Comparison of ENCODE assay signal across 12 mouse cellular contexts in the genomic region with DNA sequence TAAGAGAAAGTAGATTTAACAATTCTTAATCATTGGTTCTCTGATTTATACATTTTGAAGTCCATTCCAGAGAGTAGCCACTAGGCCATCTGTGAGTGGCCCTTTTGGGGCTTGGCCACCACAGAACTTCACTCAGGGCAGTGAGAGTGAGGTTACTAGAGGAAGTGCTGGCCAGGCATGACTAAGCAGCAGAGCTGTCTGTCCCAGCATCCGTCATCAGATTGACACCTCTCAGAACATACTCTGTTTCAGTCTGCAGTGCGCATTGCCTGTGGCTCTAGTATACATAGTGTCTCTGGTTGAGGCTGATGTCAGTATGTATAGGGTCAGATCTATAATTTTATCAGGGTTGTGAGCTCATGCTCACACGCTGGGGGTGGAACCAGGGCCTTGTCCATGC. TPM values are rescaled to one million over a fixed set of nuclear protein-coding genes. Genes with fewer than 3 reads are reported as not detected.
DNase-seq lines count a peak whose midpoint lies in the region; ATAC-seq and TF ChIP-seq lines count a peak whose summit lies in the region.
"Had no signal": no experiment of that assay in that cellular context is flagged by ENCODE, and none has a peak within 500 bp of the region (broad histone marks: within the 10 kb centered on the region; RNA-seq: fewer than 3 reads in every experiment).

No protein-coding gene starts in this region.

- H3K36me3 ChIP-seq in heart, postnatal 0 days (replicated peaks; ENCODE audit: control insufficient read depth, insufficient read depth, low read length) = no peaks in the 10 kb centered on the region
- H3K36me3 ChIP-seq: embryonic facial prominence, embryonic 12.5 days; heart, embryonic 13.5 days had no signal

- DNase-seq in adrenal gland, adult (ENCODE audit: inconsistent age in 2 of 2, low spot score in 1 of 2) = peak; percentile 43 to 67
- no peak for DNase-seq in adrenal gland, postnatal 10 days
- no peak for DNase-seq in layer of hippocampus, adult 2 months (ENCODE audit: low spot score in 2 of 2)
- DNase-seq in layer of hippocampus, adult 8-10 months (ENCODE audit: low spot score in 2 of 2) = no peak
- no peak for DNase-seq in heart, postnatal 0 days (ENCODE audit: low spot score)
- DNase-seq in MN1 (ENCODE audit: low spot score) = no peak
- no peak for DNase-seq in spleen, postnatal 14 days (ENCODE audit: low spot score in 2 of 2)
- DNase-seq: lung, postnatal 4 days; thymus, postnatal 14 days had no signal

- H3K9ac ChIP-seq in heart, postnatal 0 days (replicated peaks; ENCODE audit: low read depth, low read length) = no peak overlapping the region
- H3K9ac ChIP-seq: embryonic facial prominence, embryonic 12.5 days; heart, embryonic 13.5 days had no signal

- WGBS in heart, postnatal 0 days = 64% methylated on average over 3 of the region's 3 CpGs

- peak overlapping the region; percentile 68; the same call in 1 of the 2 replicates for H3K27ac ChIP-seq in layer of hippocampus, adult 2 months
- peak overlapping the region; percentile 61 for H3K27ac ChIP-seq in heart, postnatal 0 days (ENCODE audit: low read depth)
- H3K27ac ChIP-seq: embryonic facial prominence, embryonic 12.5 days; heart, embryonic 13.5 days had no signal

- H3K4me1 ChIP-seq in heart, postnatal 0 days (ENCODE audit: control insufficient read depth, insufficient read depth) = peaks cover 45% of the 10 kb centered on the region

- TF ChIP-seq CTCF in layer of hippocampus, adult 2 months (conservative IDR thresholded peaks at IDR 0.05) = no peak
- TF ChIP-seq CTCF in heart, postnatal 0 days (IDR thresholded peaks at IDR 0.05; ENCODE audit: low read depth) = no peak

- H3K4me2 ChIP-seq in heart, postnatal 0 days (ENCODE audit: low read depth, low read length) = no peak overlapping the region
- H3K4me2 ChIP-seq: embryonic facial prominence, embryonic 12.5 days; heart, embryonic 13.5 days had no signal

- no peaks in the 10 kb centered on the region for H3K27me3 ChIP-seq in heart, postnatal 0 days (ENCODE audit: control insufficient read depth, insufficient read depth, low read length)
- H3K27me3 ChIP-seq: embryonic facial prominence, embryonic 12.5 days; heart, embryonic 13.5 days had no signal

- no peaks in the 10 kb centered on the region for H3K9me3 ChIP-seq in heart, postnatal 0 days (replicated peaks; ENCODE audit: control insufficient read depth, low read length)
- H3K9me3 ChIP-seq: embryonic facial prominence, embryonic 12.5 days; heart, embryonic 13.5 days had no signal

- H3K4me3 ChIP-seq in layer of hippocampus, adult 2 months = no peak overlapping the region
- H3K4me3 ChIP-seq in heart, postnatal 0 days (ENCODE audit: low read depth, low read length) = no peak overlapping the region
- H3K4me3 ChIP-seq: embryonic facial prominence, embryonic 12.5 days; heart, embryonic 13.5 days had no signal

- no peak for TF ChIP-seq EP300 in heart, postnatal 0 days (IDR thresholded peaks at IDR 0.05; ENCODE audit: low read depth)

- no peak for ATAC-seq in heart, postnatal 0 days (ENCODE audit: insufficient read depth, low read depth)
- ATAC-seq in monocyte, adult 5-6 weeks (replicated peaks; ENCODE audit: insufficient number of reproducible peaks, low FRiP score, low TSS enrichment, poor library complexity, severe bottlenecking) = peak; percentile 73

RNA-seq across cellular contexts. Expression of a gene that starts 6.3 kb away (rescaled TPM):
- 10 to 100 TPM; 52.2 to 54.9 TPM for total RNA-seq in adrenal gland, postnatal 10 days (2021)
- total RNA-seq in layer of hippocampus, adult 2 months (2021) = 100 to 1,000 TPM; 257 to 258 TPM
- 100 to 1,000 TPM; 242 to 286 (median 261) TPM for total RNA-seq in layer of hippocampus, adult 8-10 months (2022)
- 61.5 and 74.0 TPM in 2 replicates for total RNA-seq in heart, postnatal 0 days (2014; rRNA removed; ENCODE audit: low replicate concordance)
- polyA plus RNA-seq in heart, postnatal 0 days (2015; fragmentation: Nextera tagmentation; extraction: Ambion mirVana) = 22.6 and 26.7 TPM in 2 replicates
- 48.5 to 54.3 TPM (median 49.2 TPM) in 3 replicates for total RNA-seq in monocyte, adult 5-6 weeks (2017)

RNA-seq across cellular contexts. Expression of a gene that starts 16.1 kb away (rescaled TPM):
- total RNA-seq in adrenal gland, postnatal 10 days (2021) = 100 to 1,000 TPM; 105 to 109 TPM
- total RNA-seq in layer of hippocampus, adult 2 months (2021) = 10 to 100 TPM; 47.2 to 51.9 TPM
- total RNA-seq in layer of hippocampus, adult 8-10 months (2022) = 10 to 100 TPM; 49.3 to 54.8 (median 50.2) TPM
- 142 and 167 TPM in 2 replicates for total RNA-seq in heart, postnatal 0 days (2014; rRNA removed; ENCODE audit: low replicate concordance)
- polyA plus RNA-seq in heart, postnatal 0 days (2015; fragmentation: Nextera tagmentation; extraction: Ambion mirVana) = 74.8 and 82.4 TPM in 2 replicates
- 228 to 330 TPM (median 247 TPM) in 3 replicates for total RNA-seq in monocyte, adult 5-6 weeks (2017)

RNA-seq across cellular contexts. Expression of a gene that starts 21.6 kb away (rescaled TPM):
- total RNA-seq in adrenal gland, postnatal 10 days (2021) = 10 to 100 TPM; 29.1 to 31.3 TPM
- total RNA-seq in layer of hippocampus, adult 2 months (2021) = 10 to 100 TPM; 30.3 to 32.9 TPM
- 10 to 100 TPM; 26.4 to 34.7 (median 31.1) TPM for total RNA-seq in layer of hippocampus, adult 8-10 months (2022)
- 32.5 and 46.1 TPM in 2 replicates for total RNA-seq in heart, postnatal 0 days (2014; rRNA removed; ENCODE audit: low replicate concordance)
- polyA plus RNA-seq in heart, postnatal 0 days (2015; fragmentation: Nextera tagmentation; extraction: Ambion mirVana) = 37.1 and 41.8 TPM in 2 replicates
- total RNA-seq in monocyte, adult 5-6 weeks (2017) = 11.2 to 19.1 TPM (median 15.5 TPM) in 3 replicates

Comparison
In these comparisons a context has a peak if more than half of its experiments do, and no peak if none do; other contexts are left out.
1. DNase-seq: peak in adrenal gland, adult (2 of 2); none in adrenal gland, postnatal 10 days (single experiment), layer of hippocampus, adult 2 months (0 of 2), layer of hippocampus, adult 8-10 months (0 of 2), heart, postnatal 0 days (single experiment), MN1 (single experiment) and spleen, postnatal 14 days (0 of 2).